32 mouse cellular contexts compared by ENCODE assay signal in the genomic region with DNA sequence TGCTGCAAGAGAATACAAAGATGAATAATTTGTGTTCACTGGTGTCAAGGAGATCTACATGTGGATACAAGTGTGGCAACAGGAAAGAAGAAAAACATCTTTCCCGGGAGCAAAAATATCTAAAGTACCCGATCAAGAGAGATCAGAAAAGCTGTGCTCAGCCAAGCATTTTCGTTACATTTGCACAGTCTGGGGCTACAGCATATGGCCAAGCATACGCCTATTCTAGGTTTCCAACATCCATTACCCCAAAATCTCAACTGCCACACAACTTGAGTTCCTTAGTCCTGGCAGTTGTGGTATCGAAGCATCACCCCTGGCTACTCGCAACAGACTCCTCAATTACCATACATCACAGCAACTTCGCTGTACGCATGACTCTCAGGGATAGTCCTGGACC. TPM values are rescaled to one million over a fixed set of nuclear protein-coding genes. Genes with fewer than 3 reads are reported as not detected.
"Had no signal": no experiment of that assay in that cellular context is flagged by ENCODE, and none has a peak within 500 bp of the region (broad histone marks: within the 10 kb centered on the region; RNA-seq: fewer than 3 reads in every experiment).

No protein-coding gene starts in this region.

- H3K4me1 ChIP-seq: heart, embryonic 13.5 days; heart, embryonic 15.5 days; hindbrain, embryonic 13.5 days; hindbrain, embryonic 15.5 days; kidney, embryonic 15.5 days; limb, embryonic 10.5 days; limb, embryonic 12.5 days; liver, embryonic 13.5 days; liver, embryonic 15.5 days had no signal

- H3K9me3 ChIP-seq: heart, embryonic 13.5 days; heart, embryonic 15.5 days; hindbrain, embryonic 13.5 days; hindbrain, embryonic 15.5 days; kidney, embryonic 15.5 days; limb, embryonic 10.5 days; limb, embryonic 12.5 days; liver, embryonic 13.5 days; liver, embryonic 15.5 days had no signal

- H3K4me3 ChIP-seq: heart, adult 2 months; heart, embryonic 13.5 days; heart, embryonic 15.5 days; hindbrain, embryonic 13.5 days; hindbrain, embryonic 15.5 days; kidney, embryonic 15.5 days; limb, embryonic 10.5 days; limb, embryonic 12.5 days; liver, embryonic 13.5 days; liver, embryonic 15.5 days had no signal

- H3K27me3 ChIP-seq: heart, embryonic 13.5 days; heart, embryonic 15.5 days; hindbrain, embryonic 13.5 days; hindbrain, embryonic 15.5 days; kidney, embryonic 15.5 days; limb, embryonic 12.5 days; liver, embryonic 13.5 days; liver, embryonic 15.5 days had no signal

- H3K27ac ChIP-seq: heart, adult 2 months; heart, embryonic 13.5 days; heart, embryonic 15.5 days; hindbrain, embryonic 13.5 days; hindbrain, embryonic 15.5 days; hindbrain, postnatal 0 days; kidney, embryonic 15.5 days; kidney, postnatal 0 days; limb, embryonic 10.5 days; limb, embryonic 12.5 days; liver, embryonic 13.5 days; liver, embryonic 15.5 days had no signal

- H3K4me2 ChIP-seq: heart, embryonic 11.5 days; heart, embryonic 13.5 days; heart, embryonic 15.5 days; hindbrain, embryonic 13.5 days; hindbrain, embryonic 15.5 days; kidney, embryonic 15.5 days; limb, embryonic 12.5 days; liver, embryonic 11.5 days; liver, embryonic 13.5 days; liver, embryonic 15.5 days had no signal

- ATAC-seq: hindbrain, postnatal 0 days; intestine, embryonic 16.5 days; liver, postnatal 0 days had no signal

- DNase-seq: gastrocnemius, postnatal 14 days; gastrocnemius, postnatal 36 days; heart, adult 11 months; heart, adult 2 months; heart, postnatal 14 days; heart, postnatal 36 days; kidney, adult 11 months; kidney, adult 2 months; kidney, adult 9 months; kidney, postnatal 14 days; kidney, postnatal 36 days; layer of hippocampus, adult 9-11 months; layer of hippocampus, postnatal 36 days; liver; liver, embryonic 13.5 days; liver, postnatal 0 days had no signal

- H3K36me3 ChIP-seq: heart, embryonic 15.5 days had no signal

- H3K9ac ChIP-seq: heart, embryonic 13.5 days; heart, embryonic 15.5 days; hindbrain, embryonic 13.5 days; hindbrain, embryonic 15.5 days; kidney, embryonic 15.5 days; limb, embryonic 12.5 days; liver, embryonic 13.5 days; liver, embryonic 15.5 days; liver, postnatal 0 days had no signal

RNA-seq across cellular contexts. Expression of a gene that starts 8.5 kb away (rescaled TPM):
- total RNA-seq: gastrocnemius, postnatal 14 days; gastrocnemius, postnatal 36 days; hindbrain, postnatal 0 days; layer of hippocampus, adult 18-20 months; left cerebral cortex, postnatal 14 days had no signal
- polyA plus RNA-seq: large intestine, adult 2 months had no signal
